Mouse (Mus musculus) B cell, adult 62 days (primary cell): ENCODE measurements around the gene Olfr854. TPM values are rescaled to one million over a fixed set of nuclear protein-coding genes. Genes with fewer than 3 reads are reported as not detected.

Experiments
- total RNA-seq: library from RNA; stranded (reverse); gene quantifications from 4 replicates; pipeline ENCODE4 v1.2.4, GENCODE M21; 2023

Gene Olfr854
- not detected in 4 replicates for total RNA-seq

GRCm38 (mm10) chr9:19567282-19567681 is at the start of gene Olfr854:
TSS of gene Olfr854 (minus strand) at chr9:19567382.

DNA sequence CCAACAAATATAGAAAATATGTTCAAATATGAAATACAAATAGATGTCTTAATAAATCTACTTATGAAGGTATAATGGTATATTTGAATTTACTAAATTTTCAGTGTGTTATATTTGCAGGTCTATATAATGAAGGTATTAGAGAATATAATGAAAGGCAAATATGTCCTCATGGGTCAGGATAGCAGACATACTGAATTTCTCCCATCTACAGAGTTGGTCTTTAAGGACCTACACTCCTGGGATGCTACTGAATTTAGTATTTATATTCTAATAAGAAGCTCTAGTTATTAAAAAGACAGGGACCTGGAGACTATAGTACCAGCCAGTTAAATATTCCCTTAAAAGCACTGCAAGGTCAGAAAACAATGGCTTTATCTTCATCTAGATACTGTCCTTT is 15.1 kb upstream of the Olfr854 start, which contains the start of gene Olfr855:
Gene Olfr855, plus strand, starts transcription at position 301 of the 400 bp plus-strand sequence.

DNA sequence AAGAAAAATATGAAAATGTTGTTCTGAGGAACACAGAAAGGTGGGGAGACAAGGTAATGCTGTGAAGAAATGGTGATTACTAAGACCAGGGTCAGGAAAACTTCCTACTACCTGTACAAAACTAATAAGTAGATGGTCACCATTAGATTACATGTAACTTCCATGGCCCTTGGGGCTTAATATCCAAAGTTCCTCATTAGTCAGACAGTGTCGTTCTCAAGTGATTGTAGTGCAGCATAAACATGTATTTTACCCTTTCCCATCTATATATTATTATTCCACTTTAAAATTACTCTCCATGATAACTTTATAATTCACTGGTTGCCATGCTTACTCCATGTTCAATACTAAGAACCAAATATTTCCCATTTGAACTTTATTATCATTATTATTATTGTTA is 26.2 kb downstream of the Olfr854 start, which contains the start of gene Olfr853:
Gene Olfr853, minus strand, starts transcription at position 101 of the 400 bp plus-strand sequence.

Other genes starting within 250 kb of the Olfr854 start
- gene Olfr845, start 230.9 kb downstream of the Olfr854 start, total RNA-seq, result not detected in 4 replicates
- not detected in 4 replicates for gene Olfr846, start 203.4 kb downstream of the Olfr854 start, total RNA-seq
- not detected in 4 replicates for gene Olfr847, start 188.7 kb downstream of the Olfr854 start, total RNA-seq
- not detected in 4 replicates for gene Olfr849, start 127.1 kb downstream of the Olfr854 start, total RNA-seq
- not detected in 4 replicates for gene Olfr850, start 89.1 kb downstream of the Olfr854 start, total RNA-seq
- gene Olfr851, start 74.1 kb downstream of the Olfr854 start, total RNA-seq, result not detected in 4 replicates
- gene Olfr853, start 26.3 kb downstream of the Olfr854 start, total RNA-seq, result not detected in 4 replicates
- not detected in 4 replicates for gene Olfr855, start 15.2 kb upstream of the Olfr854 start, total RNA-seq
- 33.8 to 39.5 TPM (median 34.7 TPM) in 4 replicates for gene Zfp317, start 54.7 kb upstream of the Olfr854 start, total RNA-seq
- gene Olfr857, start 142.1 kb upstream of the Olfr854 start, total RNA-seq, result not detected in 4 replicates
- gene Olfr58, start 212.9 kb upstream of the Olfr854 start, total RNA-seq, result not detected in 4 replicates
- gene Olfr859, start 237.5 kb upstream of the Olfr854 start, total RNA-seq, result not detected in 4 replicates